Mouse (Mus musculus): ENCODE measurements at regions not wholly inside any gene's neighbourhood (a gene's known extent, or its start where the extent isn't known, plus 50 kb on each side); places are given as distances from the start of the nearest gene placed in this dataset.

- no peak for DNase-seq (ENCODE audit: low read depth, low spot score)
These were observed 234.5 kb upstream of the Mgmt start for GRCm38 (mm10) chr7:136659930-136660329.

- DNase-seq (ENCODE audit: low read depth, low spot score): no peak
These were observed 234.0 kb upstream of the Mgmt start for GRCm38 (mm10) chr7:136660401-136660800.

- no peak for DNase-seq (ENCODE audit: low read depth, low spot score)
These were observed 229.9 kb upstream of the Mgmt start for GRCm38 (mm10) chr7:136664424-136665082.

- no peak for DNase-seq (ENCODE audit: low read depth, low spot score)
These were observed 228.5 kb upstream of the Mgmt start for GRCm38 (mm10) chr7:136665901-136666300.

GRCm38 (mm10) chr7:136666707-136667106 is 227.7 kb upstream of the Mgmt start:
- DNase-seq (ENCODE audit: low read depth, low spot score): no peak

GRCm38 (mm10) chr7:136670675-136671074 is 223.7 kb upstream of the Mgmt start:
- no peak for DNase-seq (ENCODE audit: low read depth, low spot score)

- no peak for DNase-seq (ENCODE audit: low read depth, low spot score)
These were observed 220.3 kb upstream of the Mgmt start for GRCm38 (mm10) chr7:136674159-136674558.

GRCm38 (mm10) chr7:136675041-136675440 is 219.4 kb upstream of the Mgmt start:
- no peak for DNase-seq (ENCODE audit: low read depth, low spot score)

- DNase-seq (ENCODE audit: low read depth, low spot score): no peak
These were observed 218.3 kb upstream of the Mgmt start for GRCm38 (mm10) chr7:136676104-136676503.

- DNase-seq (ENCODE audit: low read depth, low spot score): no peak
These were observed 217.3 kb upstream of the Mgmt start for GRCm38 (mm10) chr7:136676987-136677545.

- no peak for DNase-seq (ENCODE audit: low read depth, low spot score)
These were observed 204.8 kb upstream of the Mgmt start for GRCm38 (mm10) chr7:136689579-136689978.

- no peak for DNase-seq (ENCODE audit: low read depth, low spot score)
These were observed 188.2 kb upstream of the Mgmt start for GRCm38 (mm10) chr7:136706246-136706645.

GRCm38 (mm10) chr7:136707200-136708003 is 187.0 kb upstream of the Mgmt start:
- DNase-seq (ENCODE audit: low read depth, low spot score): no peak

GRCm38 (mm10) chr7:136708004-136708435 is 186.4 kb upstream of the Mgmt start:
- DNase-seq (ENCODE audit: low read depth, low spot score): no peak

GRCm38 (mm10) chr7:136710653-136711052 is 183.8 kb upstream of the Mgmt start:
- DNase-seq (ENCODE audit: low read depth, low spot score): no peak

GRCm38 (mm10) chr7:136712962-136713640 is 181.3 kb upstream of the Mgmt start:
- no peak for DNase-seq (ENCODE audit: low read depth, low spot score)

GRCm38 (mm10) chr7:136727628-136728402 is 166.6 kb upstream of the Mgmt start:
- DNase-seq (ENCODE audit: low read depth, low spot score): no peak

- no peak for DNase-seq (ENCODE audit: low read depth, low spot score)
These were observed 152.2 kb upstream of the Mgmt start for GRCm38 (mm10) chr7:136742171-136742570.

- DNase-seq (ENCODE audit: low read depth, low spot score): no peak
These were observed 149.0 kb upstream of the Mgmt start for GRCm38 (mm10) chr7:136745412-136745811.

GRCm38 (mm10) chr7:136751477-136751876 is 142.9 kb upstream of the Mgmt start:
- no peak for DNase-seq (ENCODE audit: low read depth, low spot score)

- no peak for DNase-seq (ENCODE audit: low read depth, low spot score)
These were observed 139.6 kb upstream of the Mgmt start for GRCm38 (mm10) chr7:136754821-136755220.
